Mouse (Mus musculus) cerebral cortex, adult 2 months (tissue): ENCODE results near the gene Olfr629.

Source experiments
- whole genome bisulfite sequencing: fragments of 180-500 bp; shearing (Covaris S2); methylation state at CpG from one replicate; pipeline ENCODE4 v1.1.7; 2018; 5-methylcytosine and 5-hydroxymethylcytosine counted together

Gene Olfr629

GRCm38 (mm10) chr7:103744843-103745242 lies at the start of gene Olfr629:
Olfr629 (minus strand) TSS chr7:103744943.
- WGBS: 68% methylated on average over 2 of the region's 2 CpGs

- 26% methylated on average over 4 of the region's 4 CpGs for WGBS
Observed at GRCm38 (mm10) chr7:103792669-103793388, 48.1 kb upstream of the Olfr629 start.

GRCm38 (mm10) chr7:103791721-103792120 lies 47.0 kb upstream of the Olfr629 start, which contains the start of gene Olfr67:
Olfr67 (minus strand) TSS chr7:103791821.
- WGBS: 58% methylated on average over 3 of the region's 3 CpGs

GRCm38 (mm10) chr7:103779598-103779997 lies 34.9 kb upstream of the Olfr629 start, which contains the start of gene Olfr68:
Olfr68 (minus strand) TSS chr7:103779698.
- WGBS: 75% methylated on average over 3 of the region's 3 CpGs

GRCm38 (mm10) chr7:103777652-103778051 lies 32.9 kb upstream of the Olfr629 start:
- WGBS: 83% methylated on average over 4 of the region's 4 CpGs

GRCm38 (mm10) chr7:103771494-103771893 lies 26.8 kb upstream of the Olfr629 start, which contains the start of gene Olfr69:
Olfr69 (minus strand) TSS chr7:103771594.
- 76% methylated on average over 2 of the region's 2 CpGs for WGBS

GRCm38 (mm10) chr7:103767687-103768086 lies 22.9 kb upstream of the Olfr629 start:
- WGBS: 92% methylated on average over 6 of the region's 6 CpGs

- WGBS: 86% methylated on average over 6 of the region's 6 CpGs
Observed at GRCm38 (mm10) chr7:103762212-103762611, 17.5 kb upstream of the Olfr629 start.

GRCm38 (mm10) chr7:103757233-103757632 lies 12.5 kb upstream of the Olfr629 start, which contains the start of gene Olfr630:
Olfr630 (minus strand) TSS chr7:103757333.
- WGBS: 48% methylated on average over 2 of the region's 2 CpGs

GRCm38 (mm10) chr7:103730074-103730473 lies 14.7 kb downstream of the Olfr629 start, which contains the start of gene Olfr628:
Olfr628 (plus strand) TSS chr7:103730374.
- WGBS: 94% methylated on average over 1 of the region's 1 CpGs

GRCm38 (mm10) chr7:103716398-103716797 lies 28.3 kb downstream of the Olfr629 start:
- WGBS: 100% methylated on average over 1 of the region's 1 CpGs

GRCm38 (mm10) chr7:103714371-103714770 lies 30.4 kb downstream of the Olfr629 start, which contains the start of gene Olfr243:
Olfr243 (plus strand) TSS chr7:103714671.

GRCm38 (mm10) chr7:103712024-103712423 lies 32.7 kb downstream of the Olfr629 start:
- WGBS: 43% methylated on average over 2 of the region's 2 CpGs

- WGBS: 78% methylated on average over 4 of the region's 4 CpGs
Observed at GRCm38 (mm10) chr7:103699469-103699868, 45.3 kb downstream of the Olfr629 start.
